In genomic region chr2:155540822-155541458, GRCm38 (mm10) we compare ENCODE assay signal across 8 mouse cellular contexts. TPM values are rescaled to one million over a fixed set of nuclear protein-coding genes. Genes with fewer than 3 reads are reported as not detected.
DNase-seq lines count a peak whose midpoint lies in the region; ATAC-seq lines count a peak whose summit lies in the region.

No protein-coding gene starts in this region.

- H3K4me2 ChIP-seq in kidney, embryonic 16.5 days (replicated peaks; ENCODE audit: low read depth, low read length): no peak overlapping the region
- no peak overlapping the region for H3K4me2 ChIP-seq in hindbrain, embryonic 11.5 days (replicated peaks; ENCODE audit: low read depth, low read length)

- H3K4me1 ChIP-seq in kidney, embryonic 16.5 days (ENCODE audit: insufficient read depth, low read length): no peaks in the 10 kb centered on the region
- no peaks in the 10 kb centered on the region for H3K4me1 ChIP-seq in hindbrain, embryonic 11.5 days (replicated peaks; ENCODE audit: control insufficient read depth, insufficient read depth, low read length)

- no peak overlapping the region for H3K9ac ChIP-seq in kidney, embryonic 16.5 days (replicated peaks; ENCODE audit: low read length)
- H3K9ac ChIP-seq in hindbrain, embryonic 11.5 days (ENCODE audit: low read depth, low read length): no peak overlapping the region

- no peak overlapping the region for H3K27ac ChIP-seq in kidney, embryonic 16.5 days (ENCODE audit: low read length)
- no peak overlapping the region for H3K27ac ChIP-seq in hindbrain, embryonic 11.5 days (ENCODE audit: low read depth, low read length)

- H3K36me3 ChIP-seq in kidney, embryonic 16.5 days (ENCODE audit: insufficient read depth, low read length): no peaks in the 10 kb centered on the region
- H3K36me3 ChIP-seq in hindbrain, embryonic 11.5 days (ENCODE audit: control insufficient read depth, insufficient read depth, low read length): no peaks in the 10 kb centered on the region

- H3K9me3 ChIP-seq in kidney, embryonic 16.5 days (ENCODE audit: low read length): no peaks in the 10 kb centered on the region
- H3K9me3 ChIP-seq in hindbrain, embryonic 11.5 days (ENCODE audit: control insufficient read depth, low read length): no peaks in the 10 kb centered on the region

- no peak overlapping the region for H3K4me3 ChIP-seq in kidney, embryonic 16.5 days (ENCODE audit: low read length)
- H3K4me3 ChIP-seq in hindbrain, embryonic 11.5 days (ENCODE audit: low read depth, low read length): no peak overlapping the region

- H3K27me3 ChIP-seq in kidney, embryonic 16.5 days (ENCODE audit: insufficient read depth, low read length): no peaks in the 10 kb centered on the region
- no peaks in the 10 kb centered on the region for H3K27me3 ChIP-seq in hindbrain, embryonic 11.5 days (ENCODE audit: control insufficient read depth, insufficient read depth, low read length)

- peak; percentile 37 for DNase-seq in kidney, adult 11 months
- DNase-seq in adipocyte (ENCODE audit: low spot score): peak; percentile 83
- DNase-seq in gastrocnemius, adult 8-10 months (ENCODE audit: low spot score in 2 of 2): peak; percentile 44 to 57
- peak; percentile 47 to 51 for DNase-seq in kidney, postnatal 25 days
- DNase-seq in layer of hippocampus, adult 11-12 months (ENCODE audit: low spot score): no peak
- no peak for DNase-seq in hindbrain, embryonic 11.5 days (ENCODE audit: low spot score)

- no peak for ATAC-seq in kidney, embryonic 16.5 days (ENCODE audit: low FRiP score, low TSS enrichment)
- no peak for ATAC-seq in CD4-positive, CD25-positive, alpha-beta regulatory T cell, adult 4 months
- ATAC-seq in hindbrain, embryonic 11.5 days (ENCODE audit: low FRiP score): no peak

- 67% methylated on average over 6 of the region's 6 CpGs for WGBS in kidney, embryonic 16.5 days
- 77% methylated on average over 6 of the region's 6 CpGs for WGBS in hindbrain, embryonic 11.5 days

RNA-seq across cellular contexts. Expression of gene Ggt7, which starts 22.9 kb away (rescaled TPM):
- polyA plus RNA-seq in kidney, embryonic 16.5 days (2015; fragmentation: Nextera tagmentation; extraction: Ambion mirVana): 3.7 and 3.9 TPM in 2 replicates
- 1 to 10 TPM in 2 of 4 experiments, under 1 TPM in 2; 0.75 to 1.4 (median 1.1) TPM for total RNA-seq in gastrocnemius, adult 8-10 months (2022)
- polyA plus RNA-seq in CD4-positive, CD25-positive, alpha-beta regulatory T cell, adult 4 months (2017; shearing (Covaris generic)): 10 to 100 TPM; 15.7 to 28.5 TPM
- 8.8 and 13.0 TPM in 2 replicates for polyA plus RNA-seq in hindbrain, embryonic 11.5 days (2014; fragmentation: Nextera tagmentation; extraction: Ambion mirVana)

RNA-seq across cellular contexts. Expression of gene Acss2, which starts 23.2 kb away (rescaled TPM):
- polyA plus RNA-seq in kidney, embryonic 16.5 days (2015; fragmentation: Nextera tagmentation; extraction: Ambion mirVana): 14.7 and 16.0 TPM in 2 replicates
- total RNA-seq in gastrocnemius, adult 8-10 months (2022): 10 to 100 TPM; 25.7 to 34.5 (median 30.1) TPM
- 10 to 100 TPM; 16.1 to 17.6 TPM for polyA plus RNA-seq in CD4-positive, CD25-positive, alpha-beta regulatory T cell, adult 4 months (2017; shearing (Covaris generic))
- polyA plus RNA-seq in hindbrain, embryonic 11.5 days (2014; fragmentation: Nextera tagmentation; extraction: Ambion mirVana): 23.3 and 24.1 TPM in 2 replicates

RNA-seq across cellular contexts. Expression of gene Gss, which starts 51.7 kb away (rescaled TPM):
- 65.2 and 71.3 TPM in 2 replicates for polyA plus RNA-seq in kidney, embryonic 16.5 days (2015; fragmentation: Nextera tagmentation; extraction: Ambion mirVana)
- total RNA-seq in gastrocnemius, adult 8-10 months (2022): 1 to 10 TPM; 5.2 to 6.2 (median 5.6) TPM
- polyA plus RNA-seq in CD4-positive, CD25-positive, alpha-beta regulatory T cell, adult 4 months (2017; shearing (Covaris generic)): 10 to 100 TPM; 10.7 to 16.9 TPM
- 14.7 and 15.9 TPM in 2 replicates for polyA plus RNA-seq in hindbrain, embryonic 11.5 days (2014; fragmentation: Nextera tagmentation; extraction: Ambion mirVana)

Comparison
In these comparisons a context has a peak if more than half of its experiments do, and no peak if none do; other contexts are left out.
1. DNase-seq: peak in kidney, adult 11 months (single experiment), adipocyte (single experiment), gastrocnemius, adult 8-10 months (2 of 2) and kidney, postnatal 25 days (2 of 2); none in layer of hippocampus, adult 11-12 months (single experiment) and hindbrain, embryonic 11.5 days (single experiment).